Mouse (Mus musculus) brain, embryonic 14.5 days (tissue): ENCODE results near the gene Ensa.

Experiments used
- CTCF ChIP-seq: fragments of 200-500 bp; IDR thresholded peaks from 2 replicates; pipeline ENCODE4 v1.5.1; 2012; ENCODE audit warnings: inconsistent platforms, mild to moderate bottlenecking, moderate library complexity, borderline replicate concordance; ENCODE audit not compliant: insufficient read depth, insufficient read length; ENCODE audit errors: extremely low read depth
- POLR2A ChIP-seq: fragments of 200-500 bp; IDR thresholded peaks from 2 replicates; pipeline ENCODE4 v1.6.1; 2012; ENCODE audit warnings: mild to moderate bottlenecking, inconsistent platforms, borderline replicate concordance; ENCODE audit not compliant: poor library complexity, insufficient read depth, insufficient read length, severe bottlenecking; ENCODE audit errors: extremely low read depth

GRCm38 (mm10) chr3:95672461-95672860 is 47.7 kb downstream of the Ensa start:
- no peak for TF ChIP-seq POLR2A
- TF ChIP-seq CTCF: no peak
